Comparison of ENCODE assay signal across 13 mouse cellular contexts in the genomic region with DNA sequence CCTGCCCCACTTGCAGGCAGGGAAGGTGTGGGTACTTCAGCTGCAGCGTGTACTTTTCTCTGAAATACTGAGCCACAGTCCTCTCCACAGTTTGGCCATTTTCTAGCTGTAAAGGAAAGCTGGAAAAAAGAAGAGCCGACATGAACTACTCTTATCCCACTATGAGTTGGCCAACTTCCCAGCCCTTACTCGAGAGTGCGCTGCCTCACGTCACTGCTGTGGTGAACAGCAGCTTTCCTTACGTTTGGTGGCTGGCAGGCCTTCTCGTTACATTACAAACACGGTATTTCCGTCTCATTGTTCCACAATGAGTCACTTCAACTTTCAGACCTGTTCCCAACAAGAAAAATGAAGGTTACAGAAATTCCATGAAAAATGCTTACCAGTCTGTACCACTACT. TPM values are rescaled to one million over a fixed set of nuclear protein-coding genes. Genes with fewer than 3 reads are reported as not detected.
DNase-seq lines count a peak whose midpoint lies in the region; ATAC-seq and TF ChIP-seq lines count a peak whose summit lies in the region.
"Had no signal": no experiment of that assay in that cellular context is flagged by ENCODE, and none has a peak within 500 bp of the region (broad histone marks: within the 10 kb centered on the region; RNA-seq: fewer than 3 reads in every experiment).

No protein-coding gene starts in this region.

- TF ChIP-seq POLR2A in limb, embryonic 14.5 days (IDR thresholded peaks at IDR 0.05; ENCODE audit: borderline replicate concordance, extremely low read depth, insufficient read depth, insufficient read length), result no peak

- H3K27me3 ChIP-seq in limb, embryonic 14.5 days (ENCODE audit: control insufficient read depth, insufficient read depth, low read length), result no peaks in the 10 kb centered on the region
- H3K27me3 ChIP-seq in limb, embryonic 10.5 days (ENCODE audit: low read depth, poor library complexity, severe bottlenecking), result no peaks in the 10 kb centered on the region
- H3K27me3 ChIP-seq in limb, embryonic 15.5 days, result no peaks in the 10 kb centered on the region
- H3K27me3 ChIP-seq in stomach, postnatal 0 days (ENCODE audit: control insufficient read depth, insufficient read depth, low read length), result no peaks in the 10 kb centered on the region
- H3K27me3 ChIP-seq: forebrain, embryonic 13.5 days; neural tube, embryonic 12.5 days had no signal

- H3K4me1 ChIP-seq in limb, embryonic 14.5 days (ENCODE audit: control insufficient read depth, insufficient read depth, low read length), result no peaks in the 10 kb centered on the region
- H3K4me1 ChIP-seq in limb, embryonic 10.5 days, result no peaks in the 10 kb centered on the region
- no peaks in the 10 kb centered on the region for H3K4me1 ChIP-seq in limb, embryonic 15.5 days
- no peaks in the 10 kb centered on the region for H3K4me1 ChIP-seq in stomach, postnatal 0 days (replicated peaks; ENCODE audit: control insufficient read depth, insufficient read depth)
- H3K4me1 ChIP-seq: forebrain, embryonic 13.5 days; midbrain, embryonic 10.5 days; neural tube, embryonic 12.5 days had no signal

- no peak overlapping the region for H3K9ac ChIP-seq in limb, embryonic 14.5 days (ENCODE audit: low read depth, low read length, severe bottlenecking)
- H3K9ac ChIP-seq in limb, embryonic 15.5 days, result no peak overlapping the region
- H3K9ac ChIP-seq in stomach, postnatal 0 days (ENCODE audit: low read length), result no peak overlapping the region
- H3K9ac ChIP-seq: forebrain, embryonic 13.5 days; neural tube, embryonic 12.5 days had no signal

- WGBS in limb, embryonic 14.5 days, result 81% methylated on average over 9 of the region's 9 CpGs
- 93% methylated on average over 9 of the region's 9 CpGs for WGBS in limb, embryonic 10.5 days
- WGBS in limb, embryonic 15.5 days, result 70% methylated on average over 9 of the region's 9 CpGs
- 49% methylated on average over 9 of the region's 9 CpGs for WGBS in stomach, postnatal 0 days

- peak; percentile 7 for DNase-seq in limb, embryonic 14.5 days (ENCODE audit: low spot score)
- DNase-seq in limb, embryonic 10.5 days (ENCODE audit: low spot score), result no peak
- peak; percentile 26 for DNase-seq in adrenal gland, postnatal 25 days
- peak; percentile 14 for DNase-seq in stomach, postnatal 0 days (ENCODE audit: low spot score)
- no peak for DNase-seq in gastrocnemius, postnatal 4 days (ENCODE audit: low spot score in 2 of 2)
- DNase-seq in thymus, postnatal 4 days, result no peak
- DNase-seq: kidney, adult 11 months; liver had no signal

- H3K27ac ChIP-seq in limb, embryonic 14.5 days (replicated peaks; ENCODE audit: low read depth, low read length), result 0 out of 2 replicates have a peak overlapping the region, but pooled peaks have one; percentile 8
- no peak overlapping the region for H3K27ac ChIP-seq in limb, embryonic 10.5 days
- H3K27ac ChIP-seq in limb, embryonic 15.5 days, result 0 out of 2 replicates have a peak overlapping the region, but pooled peaks have one; percentile 12
- H3K27ac ChIP-seq in stomach, postnatal 0 days (replicated peaks), result no peak overlapping the region
- H3K27ac ChIP-seq: forebrain, embryonic 13.5 days; midbrain, embryonic 10.5 days; neural tube, embryonic 12.5 days had no signal

- no peak for TF ChIP-seq CTCF in stomach, postnatal 0 days (IDR thresholded peaks at IDR 0.05; ENCODE audit: low read depth)

- H3K36me3 ChIP-seq in limb, embryonic 14.5 days (ENCODE audit: control insufficient read depth, insufficient read depth, low read length), result peaks cover 26% of the 10 kb centered on the region
- peaks cover 29% of the 10 kb centered on the region for H3K36me3 ChIP-seq in limb, embryonic 10.5 days
- peaks cover 25% of the 10 kb centered on the region for H3K36me3 ChIP-seq in limb, embryonic 15.5 days
- H3K36me3 ChIP-seq in stomach, postnatal 0 days (ENCODE audit: control insufficient read depth, insufficient read depth, low read length), result peaks cover 4% of the 10 kb centered on the region; the same call in 1 of the 2 replicates

- no peak for TF ChIP-seq EP300 in stomach, postnatal 0 days (optimal IDR thresholded peaks at IDR 0.05)

- ATAC-seq in limb, embryonic 14.5 days (ENCODE audit: low FRiP score, low read depth), result no peak
- no peak for ATAC-seq in limb, embryonic 15.5 days (ENCODE audit: insufficient number of reproducible peaks, low FRiP score, low TSS enrichment, low read depth)
- no peak for ATAC-seq in stomach, postnatal 0 days (ENCODE audit: low FRiP score, low TSS enrichment)
- ATAC-seq: forebrain, embryonic 13.5 days had no signal

- no peaks in the 10 kb centered on the region for H3K9me3 ChIP-seq in limb, embryonic 14.5 days (ENCODE audit: control insufficient read depth, low read length)
- no peaks in the 10 kb centered on the region for H3K9me3 ChIP-seq in limb, embryonic 10.5 days (replicated peaks)
- H3K9me3 ChIP-seq in limb, embryonic 15.5 days, result no peaks in the 10 kb centered on the region
- H3K9me3 ChIP-seq in stomach, postnatal 0 days (ENCODE audit: control insufficient read depth, low read length), result no peaks in the 10 kb centered on the region
- H3K9me3 ChIP-seq: forebrain, embryonic 13.5 days; G1E; midbrain, embryonic 10.5 days; neural tube, embryonic 12.5 days had no signal

- H3K4me2 ChIP-seq in limb, embryonic 14.5 days (replicated peaks; ENCODE audit: low read depth, low read length, severe bottlenecking), result no peak overlapping the region
- H3K4me2 ChIP-seq in limb, embryonic 15.5 days, result no peak overlapping the region
- H3K4me2 ChIP-seq in stomach, postnatal 0 days (replicated peaks; ENCODE audit: low read depth), result no peak overlapping the region
- H3K4me2 ChIP-seq: forebrain, embryonic 13.5 days; neural tube, embryonic 12.5 days had no signal

- H3K4me3 ChIP-seq in limb, embryonic 14.5 days (replicated peaks; ENCODE audit: low read length), result no peak overlapping the region
- no peak overlapping the region for H3K4me3 ChIP-seq in limb, embryonic 10.5 days
- no peak overlapping the region for H3K4me3 ChIP-seq in limb, embryonic 15.5 days
- H3K4me3 ChIP-seq in stomach, postnatal 0 days (ENCODE audit: low read depth, low read length), result no peak overlapping the region
- H3K4me3 ChIP-seq: forebrain, embryonic 13.5 days; midbrain, embryonic 10.5 days; neural tube, embryonic 12.5 days had no signal

RNA-seq across cellular contexts. Expression of gene Tekt2, which starts 46.0 kb away (rescaled TPM):
- 48.9 and 52.5 TPM in 2 replicates for polyA plus RNA-seq in limb, embryonic 14.5 days (2012; rRNA removed)
- polyA plus RNA-seq in limb, embryonic 14.5 days (2014; fragmentation: Nextera tagmentation; extraction: Ambion mirVana), result 14.4 and 18.7 TPM in 2 replicates
- 0.35 and 0.98 TPM in 2 replicates for polyA plus RNA-seq in limb, embryonic 10.5 days (2016; fragmentation: Nextera tagmentation; extraction: Ambion mirVana)
- total RNA-seq in adrenal gland, postnatal 25 days (2021), result 2.4 and 2.6 TPM in 2 replicates
- polyA plus RNA-seq in limb, embryonic 15.5 days (2015; fragmentation: Nextera tagmentation; extraction: Ambion mirVana), result 15.9 and 16.6 TPM in 2 replicates
- polyA plus RNA-seq in stomach, postnatal 0 days (2015; fragmentation: Nextera tagmentation; extraction: Ambion mirVana), result 3.6 and 3.9 TPM in 2 replicates
- 1 to 10 TPM; 1.2 to 1.6 TPM for total RNA-seq in gastrocnemius, postnatal 4 days (2021)
- polyA plus RNA-seq: G1E had no signal

RNA-seq across cellular contexts. Expression of gene Adprhl2, which starts 50.0 kb away (rescaled TPM):
- polyA plus RNA-seq in limb, embryonic 14.5 days (2012; rRNA removed), result 66.3 and 77.4 TPM in 2 replicates
- polyA plus RNA-seq in limb, embryonic 14.5 days (2014; fragmentation: Nextera tagmentation; extraction: Ambion mirVana), result 59.9 and 69.1 TPM in 2 replicates
- 95.1 and 97.5 TPM in 2 replicates for polyA plus RNA-seq in limb, embryonic 10.5 days (2016; fragmentation: Nextera tagmentation; extraction: Ambion mirVana)
- 27.6 and 38.9 TPM in 2 replicates for total RNA-seq in adrenal gland, postnatal 25 days (2021)
- polyA plus RNA-seq in limb, embryonic 15.5 days (2015; fragmentation: Nextera tagmentation; extraction: Ambion mirVana), result 79.2 and 82.9 TPM in 2 replicates
- 33.8 and 35.7 TPM in 2 replicates for polyA plus RNA-seq in stomach, postnatal 0 days (2015; fragmentation: Nextera tagmentation; extraction: Ambion mirVana)
- total RNA-seq in gastrocnemius, postnatal 4 days (2021), result 10 to 100 TPM; 20.8 to 21.2 TPM

RNA-seq across cellular contexts. Expression of gene Ago3, which starts 57.9 kb away (rescaled TPM):
- polyA plus RNA-seq in limb, embryonic 14.5 days (2012; rRNA removed), result 6.2 and 6.6 TPM in 2 replicates
- polyA plus RNA-seq in limb, embryonic 14.5 days (2014; fragmentation: Nextera tagmentation; extraction: Ambion mirVana), result 11.4 and 14.3 TPM in 2 replicates
- 12.4 and 18.5 TPM in 2 replicates for polyA plus RNA-seq in limb, embryonic 10.5 days (2016; fragmentation: Nextera tagmentation; extraction: Ambion mirVana)
- 13.9 and 17.6 TPM in 2 replicates for total RNA-seq in adrenal gland, postnatal 25 days (2021)
- polyA plus RNA-seq in limb, embryonic 15.5 days (2015; fragmentation: Nextera tagmentation; extraction: Ambion mirVana), result 15.2 and 17.1 TPM in 2 replicates
- 7.7 and 8.0 TPM in 2 replicates for polyA plus RNA-seq in stomach, postnatal 0 days (2015; fragmentation: Nextera tagmentation; extraction: Ambion mirVana)
- 10 to 100 TPM; 14.1 to 17.5 TPM for total RNA-seq in gastrocnemius, postnatal 4 days (2021)

Comparison
In these comparisons a context has a peak if more than half of its experiments do, and no peak if none do; other contexts are left out.
1. DNase-seq: peak in limb, embryonic 14.5 days (single experiment), adrenal gland, postnatal 25 days (single experiment) and stomach, postnatal 0 days (single experiment); none in limb, embryonic 10.5 days (single experiment), gastrocnemius, postnatal 4 days (0 of 2) and thymus, postnatal 4 days (single experiment).
2. H3K27ac ChIP-seq: peak in limb, embryonic 14.5 days (single experiment) and limb, embryonic 15.5 days (single experiment); none in limb, embryonic 10.5 days (single experiment) and stomach, postnatal 0 days (single experiment).